Mouse (Mus musculus): ENCODE results near the gene Rab7b.

- TF ChIP-seq CTCF (IDR thresholded peaks at IDR 0.05; ENCODE audit: borderline replicate concordance, insufficient read depth, low read depth, low read length) (no peak), POLR2A (IDR thresholded peaks at IDR 0.05; ENCODE audit: borderline replicate concordance, insufficient read depth, low read length) (no peak)
These were observed 66.4 kb downstream of the Rab7b start for GRCm38 (mm10) chr1:131754916-131755315.
